Mouse (Mus musculus) duodenum, adult 2 months (tissue): ENCODE measurements around the gene Trim37. TPM values are rescaled to one million over a fixed set of nuclear protein-coding genes. Genes with fewer than 3 reads are reported as not detected.

Experiments used
- polyA plus RNA-seq: library from polyadenylated mRNA; depleted of rRNA; stranded (reverse); fragments of >200 nt; gene quantifications from 2 replicates; pipeline ENCODE4 v1.2.3, GENCODE M21; 2012; ENCODE audit warnings: low replicate concordance; rRNA removed

Gene Trim37
- 0.89 and 1.2 TPM in 2 replicates for polyA plus RNA-seq

GRCm38 (mm10) chr11:87126824-87127816, at the start of gene Trim37:
Trim37 (plus strand) TSS chr11:87127077.

GRCm38 (mm10) chr11:87086290-87086984, 40.4 kb upstream of the Trim37 start, which contains the start of gene Smg8:
Smg8 (minus strand) TSS chr11:87086774.

GRCm38 (mm10) chr11:87108409-87108754, 18.5 kb upstream of the Trim37 start, which contains the start of gene Prr11:
Prr11 (minus strand) TSS chr11:87108708.

GRCm38 (mm10) chr11:87108755-87109518, 17.9 kb upstream of the Trim37 start, which contains the start of gene Ska2:
Ska2 (plus strand) TSS chr11:87109234.

Other genes starting within 250 kb of the Trim37 start
- 3.6 and 9.5 TPM in 2 replicates for gene Ypel2, start 133.4 kb upstream of the Trim37 start, polyA plus RNA-seq
- gene Gdpd1, start 53.0 kb upstream of the Trim37 start, polyA plus RNA-seq: 15.5 and 35.2 TPM in 2 replicates
- gene Smg8, start 40.3 kb upstream of the Trim37 start, polyA plus RNA-seq: 1.5 and 2.6 TPM in 2 replicates
- 0.19 and 0.33 TPM in 2 replicates for gene Prr11, start 18.4 kb upstream of the Trim37 start, polyA plus RNA-seq
- 0.45 and 0.85 TPM in 2 replicates for gene Ska2, start 17.8 kb upstream of the Trim37 start, polyA plus RNA-seq
- gene Ppm1e, start 231.9 kb downstream of the Trim37 start, polyA plus RNA-seq: 0.24 and 2.0 TPM in 2 replicates